Mouse (Mus musculus): ENCODE data around the gene Nasp.

- TF ChIP-seq CTCF (IDR thresholded peaks at IDR 0.05; ENCODE audit: low read depth, low read length) = no peak
- TF ChIP-seq POLR2A (IDR thresholded peaks at IDR 0.05; ENCODE audit: borderline replicate concordance, low read depth, low read length) = no peak
These were observed 25.5 kb upstream of the Nasp start for GRCm38 (mm10) chr4:116653228-116653627.

Measured in bone marrow macrophage, adult 2 months (primary cell).